Mouse (Mus musculus) forebrain, embryonic 11.5 days (tissue): Measurements from ENCODE around the gene Nmrk1. TPM values are rescaled to one million over a fixed set of nuclear protein-coding genes. Genes with fewer than 3 reads are reported as not detected.

ENCODE experiments used
- ATAC-seq: fragments of 200-750 bp; cut with Nextera tagmentation; replicated peaks from 2 replicates; pipeline ENCODE4 v1.8.0; 2017; ENCODE audit warnings: moderate TSS enrichment; ENCODE audit not compliant: low FRiP score
- DNase-seq: peaks from one replicate; pipeline ENCODE4 v3.0.0-alpha.2; 2017; ENCODE audit warnings: low spot score
- H3K27ac ChIP-seq: fragments of 300-500 bp; sonication (generic); 2 replicates; pipeline ENCODE4 v1.5.1; 2014; ENCODE audit warnings: low read depth, low read length
- H3K27me3 ChIP-seq: fragments of 300-500 bp; sonication (generic); 2 replicates; pipeline ENCODE4 v1.6.1; 2014; ENCODE audit warnings: mild to moderate bottlenecking, low read length, mixed read lengths; ENCODE audit not compliant: control insufficient read depth, insufficient read depth
- H3K36me3 ChIP-seq: fragments of 300-500 bp; sonication (generic); 2 replicates; pipeline ENCODE4 v1.6.1; 2014; ENCODE audit warnings: mild to moderate bottlenecking, low read length, moderate library complexity, mixed read lengths; ENCODE audit not compliant: control insufficient read depth, insufficient read depth
- H3K4me1 ChIP-seq: fragments of 300-500 bp; sonication (generic); replicated peaks from 2 replicates; pipeline ENCODE4 v1.6.1; 2014; ENCODE audit warnings: low read length, mixed read lengths; ENCODE audit not compliant: control insufficient read depth, insufficient read depth
- H3K4me2 ChIP-seq: fragments of 300-500 bp; sonication (generic); 2 replicates; pipeline ENCODE4 v1.6.1; 2014; ENCODE audit warnings: low read depth, mild to moderate bottlenecking, low read length, moderate library complexity, mixed read lengths; ENCODE audit not compliant: severe bottlenecking
- H3K4me3 ChIP-seq: fragments of 300-500 bp; sonication (generic); 2 replicates; pipeline ENCODE4 v1.5.1; 2014; ENCODE audit warnings: low read depth, low read length
- H3K9ac ChIP-seq: fragments of 300-500 bp; sonication (generic); 2 replicates; pipeline ENCODE4 v1.6.1; 2014; ENCODE audit warnings: low read length
- H3K9me3 ChIP-seq: fragments of 300-500 bp; sonication (generic); 2 replicates; pipeline ENCODE4 v1.6.1; 2016; ENCODE audit warnings: low read length, mixed read lengths; ENCODE audit not compliant: control insufficient read depth
- WGBS: fragments of 180-500 bp; shearing (Covaris S2); extraction: QIAGEN DNeasy Blood & Tissue Kit; methylation state at CpG from one replicate; pipeline ENCODE4 v1.1.7; 2014; 5-methylcytosine and 5-hydroxymethylcytosine counted together
- polyA plus RNA-seq: library from polyadenylated mRNA; unstranded; fragments of >200 nt; fragmentation: Nextera tagmentation; extraction: Ambion mirVana; gene quantifications from 2 replicates; pipeline ENCODE4 v1.2.1, GENCODE M21; 2014

The Nmrk1 gene
- polyA plus RNA-seq, 1 experiment from 2014 or later, result 6.1 TPM

- Histone ChIP-seq H3K27me3 (no peaks in the 10 kb centered on the region), H3K27ac (no peak overlapping the region), H3K4me3 (no peak overlapping the region), H3K4me1 (no peaks in the 10 kb centered on the region; the same call in 1 of the 2 replicates), H3K4me2 (no peak overlapping the region), H3K36me3 (no peaks in the 10 kb centered on the region), H3K9me3 (no peaks in the 10 kb centered on the region), H3K9ac (no peak overlapping the region)
- ATAC-seq, result no peak
- 94% methylated on average over 9 of the region's 9 CpGs for WGBS
- DNase-seq, result no peak
Observed at GRCm38 (mm10) chr19:18600611-18601010, 31.1 kb upstream of the Nmrk1 start.

GRCm38 (mm10) chr19:18603011-18603410 is 28.7 kb upstream of the Nmrk1 start:
- H3K4me3 ChIP-seq, result no peak overlapping the region
- ATAC-seq, result no peak
- H3K27ac ChIP-seq, result no peak overlapping the region
- no peak overlapping the region for H3K4me2 ChIP-seq
- no peaks in the 10 kb centered on the region; the same call in 1 of the 2 replicates for H3K4me1 ChIP-seq
- no peaks in the 10 kb centered on the region for H3K36me3 ChIP-seq
- WGBS, result 78% methylated on average over 6 of the region's 6 CpGs
- no peak overlapping the region for H3K9ac ChIP-seq
- no peaks in the 10 kb centered on the region for H3K9me3 ChIP-seq
- no peak for DNase-seq
- H3K27me3 ChIP-seq, result no peaks in the 10 kb centered on the region

- H3K4me1 ChIP-seq, result no peaks in the 10 kb centered on the region; the same call in 1 of the 2 replicates
- DNase-seq, result no peak
- no peak for ATAC-seq
- no peaks in the 10 kb centered on the region for H3K27me3 ChIP-seq
- H3K9me3 ChIP-seq, result no peaks in the 10 kb centered on the region
- no peak overlapping the region for H3K9ac ChIP-seq
- no peak overlapping the region for H3K4me2 ChIP-seq
- no peak overlapping the region for H3K27ac ChIP-seq
- WGBS, result 38% methylated on average over 7 of the region's 7 CpGs
- no peaks in the 10 kb centered on the region for H3K36me3 ChIP-seq
- H3K4me3 ChIP-seq, result no peak overlapping the region
Observed at GRCm38 (mm10) chr19:18607907-18608306, 23.8 kb upstream of the Nmrk1 start.

GRCm38 (mm10) chr19:18608975-18609374 is 22.8 kb upstream of the Nmrk1 start:
- no peak overlapping the region for H3K4me2 ChIP-seq
- H3K9ac ChIP-seq, result no peak overlapping the region
- 73% methylated on average over 6 of the region's 6 CpGs for WGBS

GRCm38 (mm10) chr19:18614337-18614736 is 17.4 kb upstream of the Nmrk1 start:
- DNase-seq, result no peak
- Histone ChIP-seq H3K36me3 (no peaks in the 10 kb centered on the region), H3K4me1 (no peaks in the 10 kb centered on the region), H3K27ac (no peak overlapping the region), H3K9ac (no peak overlapping the region), H3K27me3 (no peaks in the 10 kb centered on the region), H3K4me2 (no peak overlapping the region), H3K9me3 (no peaks in the 10 kb centered on the region), H3K4me3 (no peak overlapping the region)
- ATAC-seq, result no peak
- 83% methylated on average over 7 of the region's 7 CpGs for WGBS

More at GRCm38 (mm10) chr19:18608975-18609374, 22.8 kb upstream of the Nmrk1 start:
- H3K4me3 ChIP-seq, result no peak overlapping the region
- no peaks in the 10 kb centered on the region for H3K4me1 ChIP-seq
- no peaks in the 10 kb centered on the region for H3K9me3 ChIP-seq
- no peak overlapping the region for H3K27ac ChIP-seq
- no peaks in the 10 kb centered on the region for H3K36me3 ChIP-seq
- H3K27me3 ChIP-seq, result no peaks in the 10 kb centered on the region
- no peak for DNase-seq
- ATAC-seq, result no peak

- no peak overlapping the region for H3K27ac ChIP-seq
- H3K4me3 ChIP-seq, result no peak overlapping the region
- no peaks in the 10 kb centered on the region for H3K27me3 ChIP-seq
- DNase-seq (no peak), ATAC-seq (no peak)
- no peaks in the 10 kb centered on the region for H3K36me3 ChIP-seq
- no peaks in the 10 kb centered on the region for H3K9me3 ChIP-seq
- WGBS, result 74% methylated on average over 9 of the region's 9 CpGs
- H3K4me2 ChIP-seq, result no peak overlapping the region
- no peak overlapping the region for H3K9ac ChIP-seq
- H3K4me1 ChIP-seq, result no peaks in the 10 kb centered on the region
Observed at GRCm38 (mm10) chr19:18615680-18616240, 16.0 kb upstream of the Nmrk1 start.

- Histone ChIP-seq H3K27me3 (no peaks in the 10 kb centered on the region), H3K9me3 (no peaks in the 10 kb centered on the region), H3K4me3 (no peak overlapping the region), H3K4me2 (no peak overlapping the region), H3K4me1 (no peaks in the 10 kb centered on the region), H3K9ac (no peak overlapping the region), H3K27ac (no peak overlapping the region), H3K36me3 (no peaks in the 10 kb centered on the region)
- ATAC-seq (no peak), DNase-seq (no peak)
- 96% methylated on average over 1 of the region's 1 CpGs for WGBS
Observed at GRCm38 (mm10) chr19:18617504-18617903, 14.2 kb upstream of the Nmrk1 start.

- Histone ChIP-seq H3K4me1 (no peaks in the 10 kb centered on the region), H3K4me2 (no peak overlapping the region), H3K4me3 (no peak overlapping the region), H3K9ac (no peak overlapping the region), H3K9me3 (no peaks in the 10 kb centered on the region), H3K27ac (no peak overlapping the region), H3K36me3 (no peaks in the 10 kb centered on the region), H3K27me3 (no peaks in the 10 kb centered on the region)
- DNase-seq, result no peak
- 87% methylated on average over 5 of the region's 5 CpGs for WGBS
- no peak for ATAC-seq
Observed at GRCm38 (mm10) chr19:18619060-18619459, 12.7 kb upstream of the Nmrk1 start.

- Histone ChIP-seq H3K4me3 (no peak overlapping the region), H3K27ac (no peak overlapping the region), H3K9me3 (no peaks in the 10 kb centered on the region), H3K4me1 (no peaks in the 10 kb centered on the region), H3K27me3 (no peaks in the 10 kb centered on the region), H3K9ac (no peak overlapping the region), H3K36me3 (no peaks in the 10 kb centered on the region), H3K4me2 (no peak overlapping the region)
- no peak for ATAC-seq
- WGBS, result 75% methylated on average over 1 of the region's 1 CpGs
- no peak for DNase-seq
Observed at GRCm38 (mm10) chr19:18619691-18620090, 12.1 kb upstream of the Nmrk1 start.
